Mouse (Mus musculus) thymus, postnatal 25 days (tissue): ENCODE measurements around the gene Cnn3.

Source experiments
- DNase-seq: peaks from one replicate; pipeline ENCODE4 v3.0.0; 2022

Gene Cnn3

GRCm38 (mm10) chr3:121458545-121459492 is 32.5 kb downstream of the Cnn3 start:
- DNase-seq: no peak

DNA sequence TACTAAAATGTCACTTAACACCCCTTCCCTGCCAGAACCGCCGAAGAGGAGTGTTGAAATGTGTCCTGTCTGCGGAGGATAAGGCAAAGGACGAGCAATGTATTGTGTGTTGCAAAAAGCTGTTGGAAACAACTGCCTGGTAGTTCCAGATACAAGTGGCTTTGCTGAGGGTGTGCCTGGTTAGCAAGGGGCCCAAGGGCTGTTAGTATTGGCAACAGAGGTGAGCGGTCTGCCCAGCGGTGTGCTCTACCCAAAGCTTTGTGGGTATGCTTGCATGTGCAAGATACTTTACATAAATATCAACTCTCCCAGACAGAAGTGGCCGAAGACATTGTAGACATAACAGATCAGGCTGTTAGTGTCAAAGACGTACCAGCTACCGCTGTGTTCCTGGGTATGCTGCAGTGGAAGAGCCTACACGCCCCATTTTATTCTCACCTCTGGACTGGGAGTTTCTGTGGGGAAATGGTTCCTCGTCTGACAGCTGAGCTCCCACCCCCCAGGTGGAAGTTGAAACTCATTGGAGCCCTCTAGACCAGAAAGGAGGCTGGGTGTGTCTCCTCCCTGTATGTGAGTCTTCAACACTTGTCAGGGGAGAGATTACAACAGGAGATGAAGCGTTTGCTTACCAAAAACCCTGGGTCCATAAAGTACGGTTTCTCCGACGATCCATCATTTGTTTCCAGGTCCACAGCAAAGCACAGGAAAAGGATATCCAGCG is 34.3 kb downstream of the Cnn3 start:
- no peak for DNase-seq

GRCm38 (mm10) chr3:121461477-121461876 is 35.2 kb downstream of the Cnn3 start:
- DNase-seq: no peak

- no peak for DNase-seq
These were observed 36.5 kb downstream of the Cnn3 start for GRCm38 (mm10) chr3:121462782-121463181.

- DNase-seq: no peak
These were observed 38.5 kb downstream of the Cnn3 start for GRCm38 (mm10) chr3:121464733-121465305.

- DNase-seq: no peak
These were observed 39.5 kb downstream of the Cnn3 start for GRCm38 (mm10) chr3:121465795-121466194.

- DNase-seq: peak; percentile 42
These were observed 40.8 kb downstream of the Cnn3 start for GRCm38 (mm10) chr3:121467094-121467552.

DNA sequence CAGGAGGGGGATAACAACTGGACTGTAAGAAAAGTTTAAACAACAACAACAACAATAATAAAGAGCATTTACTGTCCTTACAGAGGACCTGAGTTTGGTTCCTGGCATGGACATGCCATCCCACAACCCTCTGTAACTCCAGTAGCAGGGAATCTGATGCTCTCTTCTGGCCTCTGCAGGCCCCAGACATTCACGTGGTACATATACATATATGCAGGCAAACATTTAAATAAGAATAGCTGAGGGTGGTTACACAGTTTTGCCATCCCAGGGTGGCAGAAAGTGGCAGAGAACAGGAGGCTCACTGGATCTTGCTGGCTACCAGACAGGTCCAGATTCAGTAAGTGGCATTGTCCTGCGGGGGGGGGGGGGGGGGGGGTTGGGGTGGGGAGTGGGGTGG is 41.8 kb downstream of the Cnn3 start:
- DNase-seq: no peak

GRCm38 (mm10) chr3:121469185-121469975 is 43.1 kb downstream of the Cnn3 start:
- DNase-seq: no peak

- no peak for DNase-seq
These were observed 45.4 kb downstream of the Cnn3 start for GRCm38 (mm10) chr3:121471703-121472102.

DNA sequence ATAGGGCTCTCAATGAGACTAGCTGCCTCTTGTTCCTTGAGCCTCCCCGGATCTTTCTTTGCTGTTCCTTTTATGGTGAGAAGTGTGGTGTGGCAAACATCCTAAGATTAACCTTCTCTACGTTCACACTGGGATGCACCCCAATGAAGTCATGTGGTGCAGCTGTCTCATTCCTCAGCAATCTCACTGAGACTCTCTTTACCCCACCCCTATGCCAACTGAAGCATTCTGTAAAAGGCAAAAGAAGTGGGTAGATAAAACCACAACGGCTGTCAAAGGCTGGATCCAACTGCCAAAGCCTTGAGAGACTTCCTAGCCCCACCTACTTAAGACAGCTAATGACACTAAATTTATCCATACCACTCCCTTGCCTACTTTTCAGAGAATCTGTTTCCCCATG is 48.4 kb downstream of the Cnn3 start:
- DNase-seq: peak; percentile 44

DNA sequence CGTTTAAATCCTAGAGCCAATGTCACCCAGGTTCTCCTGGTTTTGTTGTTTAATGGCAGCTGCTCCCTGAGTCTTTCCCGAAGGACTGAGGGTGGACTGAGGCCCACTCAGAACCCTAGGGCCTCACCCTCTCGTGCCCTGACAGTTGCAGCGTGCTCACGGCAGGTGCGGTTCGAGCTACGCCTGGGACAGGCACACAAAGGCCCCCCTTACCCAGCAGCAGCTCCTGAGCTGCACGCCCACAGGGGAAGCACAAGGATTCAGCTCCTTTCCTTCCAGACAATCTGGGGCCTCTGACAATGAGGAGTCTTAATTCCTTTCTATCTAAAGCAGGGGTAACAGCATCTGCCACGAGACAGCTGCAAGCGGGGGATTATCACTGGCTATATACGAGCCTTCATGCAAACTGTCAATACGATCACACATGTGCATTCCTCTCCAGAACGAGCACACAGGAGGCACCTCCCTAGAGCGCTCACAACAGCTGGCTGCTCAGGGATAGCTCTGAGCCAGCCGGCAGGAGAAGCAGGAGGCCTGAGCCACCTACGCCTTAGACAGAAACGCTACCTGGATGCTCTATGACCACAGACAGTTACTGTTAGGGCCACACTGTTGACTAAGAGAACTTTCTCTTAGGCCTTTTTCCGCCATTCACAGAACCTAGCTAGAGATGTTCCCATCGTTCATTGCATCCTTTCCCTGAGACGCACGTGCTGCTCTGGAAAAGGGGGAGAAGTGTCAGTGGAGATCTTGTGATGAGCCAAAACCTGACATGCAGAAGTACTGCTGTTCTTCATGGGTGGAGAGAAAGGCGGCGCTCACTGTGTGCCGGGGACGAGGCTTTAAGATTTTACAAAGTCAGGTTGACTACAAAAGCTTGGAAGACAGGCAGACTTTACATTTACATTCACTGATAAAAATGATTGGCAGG is 54.0 kb downstream of the Cnn3 start:
- DNase-seq: no peak

- no peak for DNase-seq
These were observed 54.7 kb downstream of the Cnn3 start for GRCm38 (mm10) chr3:121480961-121481436.

- DNase-seq: no peak
These were observed 55.3 kb downstream of the Cnn3 start for GRCm38 (mm10) chr3:121481564-121481963.

- no peak for DNase-seq
These were observed 57.2 kb downstream of the Cnn3 start for GRCm38 (mm10) chr3:121483266-121484161.

DNA sequence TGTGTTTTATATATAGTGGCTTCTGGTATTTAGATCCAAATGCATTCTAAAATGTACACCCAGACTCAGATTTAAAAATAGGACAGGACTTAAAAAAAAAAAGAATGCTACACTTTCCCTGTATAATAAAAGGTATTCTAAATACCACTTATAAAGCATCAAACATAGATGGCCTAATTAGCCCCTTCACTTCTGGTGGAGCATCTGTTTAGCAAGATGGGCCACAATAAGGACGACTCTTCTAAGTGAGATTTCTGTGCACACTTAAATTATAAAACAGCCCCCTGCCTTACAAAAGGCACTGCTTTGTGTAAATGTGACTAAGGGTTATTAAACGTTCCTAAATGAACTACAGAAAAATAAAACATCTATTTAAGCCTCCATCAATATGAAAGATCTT is 58.9 kb downstream of the Cnn3 start:
- no peak for DNase-seq

DNA sequence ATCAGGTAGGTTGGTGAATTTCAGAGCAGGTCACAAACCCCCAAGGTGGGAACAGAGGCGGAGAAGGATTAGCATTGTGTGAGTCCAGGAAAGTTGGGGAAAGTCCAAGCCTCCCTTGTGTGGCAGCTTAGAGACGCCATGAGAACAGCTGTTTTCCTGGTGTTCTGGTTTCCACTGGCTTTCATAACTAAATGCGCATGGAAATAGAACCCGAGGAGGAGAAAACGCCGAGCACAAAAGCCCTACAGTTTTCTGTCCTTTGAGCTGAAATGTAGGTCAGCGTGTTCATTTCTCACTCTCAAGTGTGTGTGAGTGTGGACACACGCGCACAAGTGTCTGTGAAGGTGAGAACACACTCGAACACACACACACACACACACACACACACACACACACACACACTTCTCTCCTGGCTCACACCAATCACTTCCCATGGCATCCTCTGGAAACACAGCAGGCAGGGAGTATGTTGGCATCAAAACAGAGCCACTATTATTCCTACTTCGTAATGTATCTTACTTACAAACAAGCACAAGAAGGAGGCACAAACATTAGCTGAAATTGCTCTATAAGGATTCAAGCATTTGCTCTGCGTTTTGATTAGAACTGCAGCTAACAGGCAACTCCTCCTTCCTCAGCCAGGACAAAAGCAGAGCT is 63.3 kb downstream of the Cnn3 start:
- no peak for DNase-seq

GRCm38 (mm10) chr3:121490941-121491340 is 64.6 kb downstream of the Cnn3 start:
- no peak for DNase-seq

DNA sequence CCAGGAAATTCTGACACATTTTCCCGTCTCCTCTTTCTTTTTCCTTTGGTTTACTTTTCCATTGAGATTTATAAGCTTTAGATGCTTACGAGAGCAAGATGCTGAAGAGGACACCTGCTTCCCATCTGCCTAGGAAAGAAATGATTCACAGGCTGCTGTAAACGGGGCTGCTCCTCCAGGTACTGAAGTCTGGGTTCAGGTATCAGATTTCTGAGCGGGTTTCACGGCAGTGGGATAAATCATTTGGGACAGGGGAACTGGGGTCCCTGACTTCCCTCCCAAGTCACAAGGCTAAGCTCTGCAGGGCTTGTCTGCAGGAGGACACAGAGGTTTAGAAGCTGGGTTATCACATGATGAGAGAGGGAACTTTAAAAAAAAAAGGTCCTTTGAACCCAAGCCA is 65.7 kb downstream of the Cnn3 start:
- DNase-seq: no peak

GRCm38 (mm10) chr3:121493997-121494421 is 67.7 kb downstream of the Cnn3 start:
- DNase-seq: peak; percentile 23
